Mouse (Mus musculus) erythroblast, embryonic 14.5 days (primary cell): ENCODE measurements around the gene Cd59a.

Source experiments
- GATA1 ChIP-seq: IDR thresholded peaks from 2 replicates; pipeline ENCODE4 v1.6.1; 2012; ENCODE audit warnings: low read length, inconsistent platforms, mixed read lengths
- TAL1 ChIP-seq: IDR thresholded peaks from 3 replicates; pipeline ENCODE4 v1.6.1; 2012; ENCODE audit warnings: low read length, inconsistent platforms, mixed read lengths

GRCm38 (mm10) chr2:104130165-104130564, 34.6 kb downstream of the Cd59a start:
- TF ChIP-seq GATA1 (peak; percentile 85), TAL1 (peak; percentile 92)
